ENCODE assay signal across 23 mouse cellular contexts in genomic region chr4:132771776-132772175, GRCm38 (mm10). TPM values are rescaled to one million over a fixed set of nuclear protein-coding genes. Genes with fewer than 3 reads are reported as not detected.
DNase-seq lines count a peak whose midpoint lies in the region; ATAC-seq lines count a peak whose summit lies in the region.
"Had no signal": no experiment of that assay in that cellular context is flagged by ENCODE, and none has a peak within 500 bp of the region (broad histone marks: within the 10 kb centered on the region; RNA-seq: fewer than 3 reads in every experiment).

No protein-coding gene starts in this region.

- no peak overlapping the region for H3K9ac ChIP-seq in midbrain, embryonic 11.5 days (ENCODE audit: low read length)
- no peak overlapping the region for H3K9ac ChIP-seq in midbrain, embryonic 14.5 days (replicated peaks; ENCODE audit: low read length)

- H3K27ac ChIP-seq in midbrain, embryonic 11.5 days (ENCODE audit: low read depth, low read length) = no peak overlapping the region
- H3K27ac ChIP-seq in midbrain, embryonic 14.5 days (replicated peaks; ENCODE audit: low read depth, low read length) = no peak overlapping the region

- DNase-seq in midbrain, embryonic 11.5 days (ENCODE audit: low spot score, missing footprints) = peak; percentile 73
- no peak for DNase-seq in midbrain, embryonic 14.5 days
- DNase-seq in CD4-positive helper T cell, adult 2 months (ENCODE audit: low read depth, low spot score) = peak; percentile 32
- peak; percentile 57 for DNase-seq in induced T-regulatory cell, adult 2 months (ENCODE audit: low read depth)
- DNase-seq in left cerebral cortex, adult 9 months (ENCODE audit: low spot score in 2 of 2) = no peak
- no peak for DNase-seq in cerebellum, postnatal 36 days
- DNase-seq: adrenal gland, adult 2 months; adrenal gland, adult 8-10 months; adrenal gland, postnatal 10 days; adrenal gland, postnatal 14 days; adrenal gland, postnatal 25 days; adrenal gland, postnatal 36 days; B cell, adult 2 months; cerebellum, adult 11 months; cerebellum, adult 11-12 months; cerebellum, adult 18-20 months; cerebellum, adult 2 months had no signal

- H3K9me3 ChIP-seq in midbrain, embryonic 11.5 days (ENCODE audit: control insufficient read depth, low read length) = no peaks in the 10 kb centered on the region
- H3K9me3 ChIP-seq in midbrain, embryonic 14.5 days (ENCODE audit: control insufficient read depth, low read length) = no peaks in the 10 kb centered on the region
- H3K9me3 ChIP-seq: G1E had no signal

- 94% methylated on average over 9 of the region's 9 CpGs for WGBS in midbrain, embryonic 11.5 days
- 95% methylated on average over 9 of the region's 9 CpGs for WGBS in midbrain, embryonic 14.5 days

- peaks cover 24% of the 10 kb centered on the region for H3K36me3 ChIP-seq in midbrain, embryonic 11.5 days (ENCODE audit: control insufficient read depth, insufficient read depth, low read length)
- peaks cover 52% of the 10 kb centered on the region for H3K36me3 ChIP-seq in midbrain, embryonic 14.5 days (ENCODE audit: control insufficient read depth, insufficient read depth, low read length)

- ATAC-seq in midbrain, embryonic 11.5 days (ENCODE audit: low FRiP score) = no peak
- no peak for ATAC-seq in midbrain, embryonic 14.5 days (ENCODE audit: low FRiP score, low TSS enrichment)
- ATAC-seq: activated CD4-positive, CD25-positive, alpha-beta regulatory T cell, adult 4 months; CD4-positive, CD25-positive, alpha-beta regulatory T cell, adult 4 months; Patski had no signal

- peaks cover 6% of the 10 kb centered on the region; the same call in 1 of the 2 replicates for H3K4me1 ChIP-seq in midbrain, embryonic 11.5 days (ENCODE audit: control insufficient read depth, insufficient read depth, low read length)
- peaks cover 6% of the 10 kb centered on the region; the same call in 1 of the 2 replicates for H3K4me1 ChIP-seq in midbrain, embryonic 14.5 days (ENCODE audit: control insufficient read depth, insufficient read depth, low read length)

- H3K4me2 ChIP-seq in midbrain, embryonic 11.5 days = no peak overlapping the region
- no peak overlapping the region for H3K4me2 ChIP-seq in midbrain, embryonic 14.5 days (ENCODE audit: low read length)

- H3K4me3 ChIP-seq in midbrain, embryonic 11.5 days (ENCODE audit: low read depth, low read length) = no peak overlapping the region
- H3K4me3 ChIP-seq in midbrain, embryonic 14.5 days (replicated peaks; ENCODE audit: low read depth, low read length) = no peak overlapping the region

- H3K27me3 ChIP-seq in midbrain, embryonic 11.5 days (ENCODE audit: control insufficient read depth, insufficient read depth, low read length) = no peaks in the 10 kb centered on the region
- no peaks in the 10 kb centered on the region for H3K27me3 ChIP-seq in midbrain, embryonic 14.5 days (ENCODE audit: control insufficient read depth, insufficient read depth, low read length)
- H3K27me3 ChIP-seq: CH12.LX, Patski had no signal

RNA-seq across cellular contexts. Expression of gene Rpa2, which starts 3.6 kb away (rescaled TPM):
- polyA plus RNA-seq in midbrain, embryonic 11.5 days (2014; fragmentation: Nextera tagmentation; extraction: Ambion mirVana) = 164 TPM in 2 replicates
- 34.1 and 38.1 TPM in 2 replicates for polyA plus RNA-seq in midbrain, embryonic 14.5 days (2014; fragmentation: Nextera tagmentation; extraction: Ambion mirVana)

RNA-seq across cellular contexts. Expression of gene Smpdl3b, which starts 14.7 kb away (rescaled TPM):
- polyA plus RNA-seq in midbrain, embryonic 11.5 days (2014; fragmentation: Nextera tagmentation; extraction: Ambion mirVana) = 2.1 and 2.4 TPM in 2 replicates
- 0.35 and 0.54 TPM in 2 replicates for polyA plus RNA-seq in midbrain, embryonic 14.5 days (2014; fragmentation: Nextera tagmentation; extraction: Ambion mirVana)

RNA-seq across cellular contexts. Expression of gene Themis2, which starts 24.4 kb away (rescaled TPM):
- polyA plus RNA-seq in midbrain, embryonic 11.5 days (2014; fragmentation: Nextera tagmentation; extraction: Ambion mirVana) = 1.1 TPM in 2 replicates
- 0.09 and 1.6 TPM in 2 replicates for polyA plus RNA-seq in midbrain, embryonic 14.5 days (2014; fragmentation: Nextera tagmentation; extraction: Ambion mirVana)
- polyA plus RNA-seq: C2C12, Patski had no signal

RNA-seq across cellular contexts. Expression of gene Xkr8, which starts 39.4 kb away (rescaled TPM):
- polyA plus RNA-seq in midbrain, embryonic 11.5 days (2014; fragmentation: Nextera tagmentation; extraction: Ambion mirVana) = 3.5 and 4.5 TPM in 2 replicates
- 5.2 and 5.6 TPM in 2 replicates for polyA plus RNA-seq in midbrain, embryonic 14.5 days (2014; fragmentation: Nextera tagmentation; extraction: Ambion mirVana)

Comparison
In these comparisons a context has a peak if more than half of its experiments do, and no peak if none do; other contexts are left out.
1. DNase-seq: peak in midbrain, embryonic 11.5 days (single experiment), CD4-positive helper T cell, adult 2 months (single experiment) and induced T-regulatory cell, adult 2 months (single experiment); none in midbrain, embryonic 14.5 days (single experiment), left cerebral cortex, adult 9 months (0 of 2) and cerebellum, postnatal 36 days (0 of 2).